Mouse (Mus musculus): ENCODE results near the gene Ssc4d.

DNA sequence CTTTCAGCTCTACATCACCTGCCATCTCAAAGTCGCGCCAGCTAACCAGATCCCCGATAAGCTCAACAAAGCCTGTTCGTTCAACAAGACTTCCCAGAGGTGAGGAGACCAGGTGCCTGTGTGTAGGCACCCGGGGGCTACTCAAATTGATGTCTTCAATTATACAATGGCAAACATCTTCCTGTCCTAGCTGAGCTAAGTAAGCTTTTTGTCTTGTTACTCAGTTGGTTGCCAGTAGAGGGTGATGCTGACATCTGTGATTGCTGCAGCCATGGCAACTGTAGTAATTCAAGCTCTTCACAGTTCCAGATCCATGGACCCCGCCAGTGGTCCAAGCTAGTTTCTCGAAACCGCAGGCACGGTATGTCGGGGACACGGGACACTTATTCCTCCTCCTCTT is 12.9 kb upstream of the Ssc4d start:
- TF ChIP-seq CTCF (IDR thresholded peaks at IDR 0.05; ENCODE audit: low read depth, low read length) (peak; percentile 8), POLR2A (IDR thresholded peaks at IDR 0.05; ENCODE audit: insufficient read depth, low read length) (no peak), EP300 (IDR thresholded peaks at IDR 0.05; ENCODE audit: insufficient read depth, low read depth, low read length) (no peak)
